23 mouse cellular contexts compared by ENCODE assay signal in the genomic region with DNA sequence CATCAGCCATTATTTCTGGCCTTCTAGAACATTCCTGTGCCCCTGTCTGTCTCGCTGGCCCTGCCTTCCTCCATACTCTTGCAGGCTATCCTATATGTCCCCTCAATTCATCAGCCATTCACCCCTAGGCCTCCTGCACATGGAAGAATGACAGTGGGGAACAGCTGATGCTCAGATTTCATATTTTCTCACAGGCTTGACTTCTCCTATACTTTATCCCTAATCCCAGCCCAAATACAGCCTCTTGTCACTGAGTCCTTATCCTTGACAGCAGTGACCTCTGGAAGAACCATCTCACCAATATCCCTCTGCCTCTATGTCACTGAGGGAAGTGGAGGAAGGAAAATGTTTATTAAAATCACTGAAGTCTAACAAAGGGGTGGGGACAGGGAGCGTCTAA.
DNase-seq lines count a peak whose midpoint lies in the region.
"Had no signal": no experiment of that assay in that cellular context is flagged by ENCODE, and none has a peak within 500 bp of the region (broad histone marks: within the 10 kb centered on the region; RNA-seq: fewer than 3 reads in every experiment).

No protein-coding gene starts in this region.

- no peak overlapping the region for H3K27ac ChIP-seq in heart, embryonic 10.5 days
- H3K27ac ChIP-seq: embryonic facial prominence, embryonic 15.5 days; forebrain, embryonic 10.5 days; forebrain, embryonic 15.5 days; heart, adult 2 months; heart, embryonic 13.5 days; hindbrain, embryonic 14.5 days; intestine, embryonic 15.5 days had no signal

- intact Hi-C loops in heart, postnatal 14 days (cut with DNase I): no loop called here

- 86% methylated on average over 2 of the region's 2 CpGs for WGBS in heart, embryonic 10.5 days

- DNase-seq in heart, embryonic 10.5 days (ENCODE audit: low spot score): peak; percentile 14
- no peak for DNase-seq in heart, postnatal 14 days
- DNase-seq in retina, postnatal 1 day: peak; percentile 27
- no peak for DNase-seq in retina, embryonic 14.5 days (ENCODE audit: low spot score)
- peak; percentile 5 for DNase-seq in WW6 (ENCODE audit: low read depth, low spot score)
- no peak for DNase-seq in cerebellum, adult 8-10 months
- no peak for DNase-seq in kidney, postnatal 4 days
- DNase-seq: adrenal gland, postnatal 10 days; cerebellum, adult 11 months; cerebellum, adult 9-10 months; cerebellum, postnatal 25 days; gastrocnemius, postnatal 10 days; heart, adult 2 months; heart, postnatal 4 days; kidney, adult 18-20 months had no signal

- H3K4me3 ChIP-seq in heart, embryonic 10.5 days: no peak overlapping the region
- H3K4me3 ChIP-seq: embryonic facial prominence, embryonic 15.5 days; erythroblast, embryonic 14.5 days; forebrain, embryonic 10.5 days; forebrain, embryonic 15.5 days; heart, adult 2 months; heart, embryonic 13.5 days; intestine, embryonic 15.5 days had no signal

- H3K27me3 ChIP-seq in heart, embryonic 10.5 days (ENCODE audit: insufficient read depth, poor library complexity, severe bottlenecking): no peaks in the 10 kb centered on the region
- H3K27me3 ChIP-seq: embryonic facial prominence, embryonic 15.5 days; forebrain, embryonic 15.5 days; heart, embryonic 13.5 days; intestine, embryonic 15.5 days had no signal

- H3K4me1 ChIP-seq in heart, embryonic 10.5 days: peaks cover 4% of the 10 kb centered on the region; the same call in 1 of the 2 replicates
- H3K4me1 ChIP-seq: embryonic facial prominence, embryonic 15.5 days; forebrain, embryonic 15.5 days; intestine, embryonic 15.5 days had no signal

- H3K9me3 ChIP-seq in heart, embryonic 10.5 days: no peaks in the 10 kb centered on the region
- H3K9me3 ChIP-seq: embryonic facial prominence, embryonic 15.5 days; forebrain, embryonic 10.5 days; forebrain, embryonic 15.5 days; G1E; heart, embryonic 13.5 days; intestine, embryonic 15.5 days had no signal

- H3K36me3 ChIP-seq in heart, embryonic 10.5 days: no peaks in the 10 kb centered on the region
- H3K36me3 ChIP-seq: embryonic facial prominence, embryonic 15.5 days; forebrain, embryonic 10.5 days; forebrain, embryonic 15.5 days; G1E; heart, embryonic 13.5 days; intestine, embryonic 15.5 days had no signal

Comparison
In these comparisons a context has a peak if more than half of its experiments do, and no peak if none do; other contexts are left out.
1. DNase-seq: peak in heart, embryonic 10.5 days (single experiment), retina, postnatal 1 day (single experiment) and WW6 (single experiment); none in heart, postnatal 14 days (0 of 2), retina, embryonic 14.5 days (single experiment), cerebellum, adult 8-10 months (single experiment) and kidney, postnatal 4 days (0 of 2).